Mouse (Mus musculus) heart, embryonic 13.5 days (tissue): Measurements from ENCODE around the gene 1700018F24Rik. TPM values are rescaled to one million over a fixed set of nuclear protein-coding genes. Genes with fewer than 3 reads are reported as not detected.
"Not testable (repeated sequence)": the region's sequence is repeated elsewhere in the genome, so short reads cannot be mapped to it uniquely, and the experiment has no call there.

ENCODE experiments used
- ATAC-seq: fragments of 200-750 bp; cut with Nextera tagmentation; 2 replicates; pipeline ENCODE4 v1.8.0; 2017; ENCODE audit warnings: moderate TSS enrichment; ENCODE audit not compliant: insufficient number of reproducible peaks, low FRiP score, low TSS enrichment; ENCODE audit errors: extremely low read depth
- H3K27ac ChIP-seq: fragments of 300-500 bp; sonication (generic); replicated peaks from 2 replicates; pipeline ENCODE4 v1.5.1; 2015; ENCODE audit warnings: moderate library complexity, mild to moderate bottlenecking, inconsistent platforms
- H3K27me3 ChIP-seq: fragments of 300-500 bp; sonication (generic); replicated peaks from 2 replicates; pipeline ENCODE4 v1.6.1; 2015; ENCODE audit warnings: mild to moderate bottlenecking, inconsistent platforms
- H3K36me3 ChIP-seq: fragments of 300-500 bp; sonication (generic); 2 replicates; pipeline ENCODE4 v1.6.1; 2015; ENCODE audit warnings: mild to moderate bottlenecking, inconsistent platforms
- H3K4me1 ChIP-seq: fragments of 300-500 bp; sonication (generic); 2 replicates; pipeline ENCODE4 v1.6.1; 2015; ENCODE audit warnings: inconsistent platforms
- H3K4me2 ChIP-seq: fragments of 300-500 bp; sonication (generic); 2 replicates; pipeline ENCODE4 v1.6.1; 2015; ENCODE audit warnings: inconsistent platforms, mild to moderate bottlenecking, moderate library complexity
- H3K4me3 ChIP-seq: fragments of 300-500 bp; sonication (generic); 2 replicates; pipeline ENCODE4 v1.5.1; 2015; ENCODE audit warnings: moderate library complexity, mild to moderate bottlenecking, inconsistent platforms
- H3K9ac ChIP-seq: fragments of 300-500 bp; sonication (generic); 2 replicates; pipeline ENCODE4 v1.6.1; 2015; ENCODE audit warnings: inconsistent platforms, mild to moderate bottlenecking, moderate library complexity
- H3K9me3 ChIP-seq: fragments of 300-500 bp; sonication (generic); 2 replicates; pipeline ENCODE4 v1.6.1; 2016; ENCODE audit warnings: inconsistent platforms
- WGBS: fragments of 180-500 bp; shearing (Covaris S2); methylation state at CpG from one replicate; pipeline ENCODE4 v1.1.7; 2015; ENCODE audit warnings: mixed read lengths; 5-methylcytosine and 5-hydroxymethylcytosine counted together
- polyA plus RNA-seq: library from polyadenylated mRNA; unstranded; fragments of >200 nt; fragmentation: Nextera tagmentation; extraction: Ambion mirVana; gene quantifications from 2 replicates; pipeline ENCODE4 v1.2.1, GENCODE M21; 2015

Gene 1700018F24Rik
- polyA plus RNA-seq, 1 experiment from 2014 or later: not detected

GRCm38 (mm10) chr5:145083201-145083600 is 40.4 kb downstream of the 1700018F24Rik start:
- ATAC-seq, H3K27me3 ChIP-seq, H3K9me3 ChIP-seq: not testable (repeated sequence)
- 46% methylated on average over 6 of the region's 6 CpGs for WGBS
- Histone ChIP-seq H3K36me3 (peaks cover 13% of the 10 kb centered on the region), H3K4me2 (peak overlapping the region; percentile 93), H3K4me3 (peak overlapping the region; percentile 89), H3K27ac (peak overlapping the region; percentile 82), H3K4me1 (peaks cover 10% of the 10 kb centered on the region), H3K9ac (peak overlapping the region; percentile 98)

DNA sequence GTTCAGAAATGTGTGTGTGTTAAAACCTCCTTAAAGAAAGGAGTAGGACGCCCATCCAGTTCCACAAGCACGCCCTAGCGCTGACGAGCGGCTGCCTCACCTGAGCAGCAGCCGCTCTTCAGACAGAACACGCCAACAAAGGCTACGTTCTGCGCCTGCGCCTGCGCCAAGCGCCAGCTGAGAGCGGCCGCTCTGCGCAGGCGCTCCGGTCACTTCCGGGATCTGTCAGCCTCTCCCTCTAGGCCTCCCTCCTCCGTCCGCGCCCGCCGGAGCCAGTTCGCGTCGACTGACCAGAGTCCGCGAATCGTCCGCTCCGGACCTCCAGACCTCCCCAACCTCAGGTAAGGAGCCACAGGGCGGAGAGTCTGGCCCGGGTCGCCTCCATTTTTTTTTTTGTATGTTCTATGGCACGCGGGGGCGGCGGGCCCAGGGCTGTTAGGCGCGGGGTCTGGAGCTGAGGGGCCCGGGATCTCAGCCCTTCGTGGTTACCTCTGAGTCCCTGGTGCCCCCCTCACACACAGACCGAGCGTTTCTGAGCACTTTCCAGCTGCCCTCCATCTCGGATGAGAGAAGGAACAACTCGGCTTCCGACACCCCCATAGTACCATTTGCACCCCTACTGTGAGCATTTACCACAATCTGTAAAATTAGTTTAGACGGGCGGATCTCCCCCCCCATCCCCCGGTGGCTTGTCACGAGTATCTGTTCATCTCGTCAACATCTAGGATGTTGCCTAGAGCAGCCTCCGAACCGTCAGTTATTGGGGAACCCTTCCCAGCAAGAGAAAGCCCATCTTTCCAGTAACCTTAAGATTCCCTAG is 41.1 kb downstream of the 1700018F24Rik start, which contains the start of the genes Arpc1a and Kpna7:
TSS of gene Arpc1a (plus strand) at position 199 of the 820 bp plus-strand sequence.
TSS of gene Kpna7 (minus strand) at position 399 of the 820 bp plus-strand sequence.
- Histone ChIP-seq H3K4me2 (peak within 1 kb of the TSS; percentile 93), H3K27me3 (no peaks in the 10 kb centered on the region), H3K27ac (peak within 1 kb of the TSS; percentile 82), H3K4me1 (peaks cover 10% of the 10 kb centered on the region), H3K9me3 (no peaks in the 10 kb centered on the region), H3K9ac (peak within 1 kb of the TSS; percentile 98), H3K36me3 (peaks cover 19% of the 10 kb centered on the region), H3K4me3 (peak within 1 kb of the TSS; percentile 89)
- WGBS: under 1% methylated on average over 54 of the region's 54 CpGs
- ATAC-seq: peak; percentile 92

DNA sequence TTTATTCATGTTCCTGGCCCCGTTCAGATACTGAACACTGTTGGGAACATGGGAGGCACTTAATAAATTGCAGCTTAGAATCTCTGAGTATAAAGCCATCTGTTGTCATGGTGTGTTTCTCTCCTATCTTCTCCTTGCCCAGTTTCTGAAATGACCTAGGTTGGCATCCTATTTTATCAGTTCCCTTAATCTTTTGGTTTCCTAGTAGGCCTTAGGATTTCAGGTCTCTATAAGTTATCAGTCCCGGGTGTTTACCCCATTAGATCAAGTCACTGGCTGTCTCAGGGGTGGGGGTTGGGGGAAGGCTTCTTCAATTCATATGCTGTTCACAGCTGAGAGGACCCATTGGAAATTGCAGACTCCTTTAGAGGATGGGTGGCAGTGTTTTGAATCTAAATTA is 42.0 kb downstream of the 1700018F24Rik start:
- Histone ChIP-seq H3K4me2 (peak overlapping the region; percentile 93), H3K27me3 (no peaks in the 10 kb centered on the region), H3K4me1 (peaks cover 14% of the 10 kb centered on the region), H3K27ac (no peak overlapping the region), H3K4me3 (peak overlapping the region; percentile 89), H3K36me3 (peaks cover 24% of the 10 kb centered on the region), H3K9me3 (no peaks in the 10 kb centered on the region), H3K9ac (peak overlapping the region; percentile 98)
- no peak for ATAC-seq
- WGBS: 62% methylated on average over 2 of the region's 2 CpGs

GRCm38 (mm10) chr5:145088186-145088585 is 45.4 kb downstream of the 1700018F24Rik start:
- Histone ChIP-seq H3K4me3 (no peak overlapping the region), H3K27me3 (no peaks in the 10 kb centered on the region), H3K36me3 (peaks cover 51% of the 10 kb centered on the region), H3K9ac (no peak overlapping the region), H3K9me3 (no peaks in the 10 kb centered on the region), H3K4me2 (no peak overlapping the region), H3K4me1 (peaks cover 16% of the 10 kb centered on the region), H3K27ac (no peak overlapping the region)
- 93% methylated on average over 2 of the region's 2 CpGs for WGBS
- no peak for ATAC-seq

DNA sequence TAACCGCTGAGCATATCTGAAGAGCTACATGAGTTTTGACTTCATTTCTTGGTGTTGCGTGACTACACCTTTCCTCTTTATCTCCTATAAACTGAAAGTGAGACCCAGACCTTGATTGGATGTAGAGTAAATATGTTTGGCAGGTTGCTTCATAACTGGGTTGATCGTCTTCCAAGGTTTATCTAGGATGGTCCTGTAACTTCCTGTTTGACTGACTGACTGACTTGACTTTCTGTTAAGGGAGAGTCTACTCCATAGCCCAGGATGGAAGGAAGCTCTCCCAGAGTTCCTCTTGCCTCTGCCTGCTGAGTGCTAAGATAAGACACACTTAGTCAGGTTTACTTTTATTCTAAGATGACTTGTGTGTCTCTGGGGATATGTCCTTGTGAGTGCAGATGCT is 47.1 kb downstream of the 1700018F24Rik start:
- 79% methylated on average over 3 of the region's 3 CpGs for whole genome bisulfite sequencing
- Histone ChIP-seq H3K4me2 (no peak overlapping the region), H3K4me1 (peaks cover 9% of the 10 kb centered on the region), H3K27ac (no peak overlapping the region), H3K4me3 (no peak overlapping the region), H3K27me3 (no peaks in the 10 kb centered on the region), H3K9ac (no peak overlapping the region), H3K36me3 (peaks cover 67% of the 10 kb centered on the region), H3K9me3 (no peaks in the 10 kb centered on the region)
- no peak for ATAC-seq

Other genes starting within 250 kb of the 1700018F24Rik start
- gene Smurf1, start 77.1 kb upstream of the 1700018F24Rik start, polyA plus RNA-seq: 12.1 and 12.4 TPM in 2 replicates
- not detected in 2 replicates for gene Gm4871, start 10.2 kb upstream of the 1700018F24Rik start, polyA plus RNA-seq
- 92.3 and 99.2 TPM in 2 replicates for gene Arpc1a, start 40.8 kb downstream of the 1700018F24Rik start, polyA plus RNA-seq
- not detected in 2 replicates for gene Kpna7, start 41.0 kb downstream of the 1700018F24Rik start, polyA plus RNA-seq
- gene Arpc1b, start 71.2 kb downstream of the 1700018F24Rik start, polyA plus RNA-seq: 221 and 234 TPM in 2 replicates
- 62.4 and 62.6 TPM in 2 replicates for gene Pdap1, start 97.2 kb downstream of the 1700018F24Rik start, polyA plus RNA-seq
- 135 and 150 TPM in 2 replicates for gene Bud31, start 97.4 kb downstream of the 1700018F24Rik start, polyA plus RNA-seq
- 11.6 and 11.8 TPM in 2 replicates for gene Ptcd1, start 124.1 kb downstream of the 1700018F24Rik start, polyA plus RNA-seq
- gene Cpsf4, start 124.2 kb downstream of the 1700018F24Rik start, polyA plus RNA-seq: 27.4 and 28.8 TPM in 2 replicates
- gene Atp5j2, start 149.1 kb downstream of the 1700018F24Rik start, polyA plus RNA-seq: 1,195 and 1,380 TPM in 2 replicates
- 6.8 and 6.9 TPM in 2 replicates for gene Zkscan14, start 158.9 kb downstream of the 1700018F24Rik start, polyA plus RNA-seq
- 9.5 and 10.9 TPM in 2 replicates for gene Zkscan5, start 161.6 kb downstream of the 1700018F24Rik start, polyA plus RNA-seq
- gene Zfp655, start 188.7 kb downstream of the 1700018F24Rik start, polyA plus RNA-seq: 26.0 and 30.0 TPM in 2 replicates
- 0.32 and 0.48 TPM in 2 replicates for gene Zscan25, start 237.5 kb downstream of the 1700018F24Rik start, polyA plus RNA-seq